ENCODE assay signal across 11 mouse cellular contexts in the genomic region with DNA sequence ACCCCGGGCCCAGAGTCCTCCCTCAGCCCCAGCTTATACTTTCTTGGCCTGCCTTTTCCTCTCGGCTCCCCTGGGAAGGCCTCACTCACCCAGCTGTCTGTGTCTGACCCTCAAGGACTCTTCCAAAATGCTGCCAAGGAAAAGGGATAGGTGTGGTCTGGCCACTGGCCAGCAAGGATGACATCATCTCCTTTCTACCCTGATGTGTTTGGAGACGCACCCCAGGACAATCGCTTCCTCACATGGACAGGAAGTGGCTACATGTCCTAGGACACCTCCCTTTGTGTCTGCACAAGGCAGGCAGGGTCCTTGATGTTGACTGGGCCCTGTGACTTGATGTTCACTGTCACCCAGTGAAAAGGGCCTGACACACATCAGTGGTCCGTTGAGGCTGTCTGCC. TPM values are rescaled to one million over a fixed set of nuclear protein-coding genes. Genes with fewer than 3 reads are reported as not detected.
DNase-seq lines count a peak whose midpoint lies in the region; ATAC-seq lines count a peak whose summit lies in the region.
"Had no signal": no experiment of that assay in that cellular context is flagged by ENCODE, and none has a peak within 500 bp of the region (broad histone marks: within the 10 kb centered on the region; RNA-seq: fewer than 3 reads in every experiment).

No protein-coding gene starts in this region.

- no peak overlapping the region for H3K4me3 ChIP-seq in heart, embryonic 11.5 days (ENCODE audit: low read depth, low read length)
- H3K4me3 ChIP-seq: limb, embryonic 12.5 days; midbrain, embryonic 12.5 days had no signal

- H3K27ac ChIP-seq in heart, embryonic 11.5 days (ENCODE audit: low read depth, low read length) = 0 out of 2 replicates have a peak overlapping the region, but pooled peaks have one; percentile 5
- H3K27ac ChIP-seq: limb, embryonic 12.5 days; midbrain, embryonic 12.5 days had no signal

- H3K4me1 ChIP-seq in heart, embryonic 11.5 days (ENCODE audit: control insufficient read depth, insufficient read depth, low read length) = peaks cover 14% of the 10 kb centered on the region; the same call in 1 of the 2 replicates

- H3K9ac ChIP-seq in heart, embryonic 11.5 days (ENCODE audit: low read depth, low read length) = 0 out of 2 replicates have a peak overlapping the region, but pooled peaks have one; percentile 16
- H3K9ac ChIP-seq: limb, embryonic 12.5 days; midbrain, embryonic 12.5 days had no signal

- 61% methylated on average over 5 of the region's 5 CpGs for WGBS in heart, embryonic 11.5 days (ENCODE audit: insufficient replicate concordance)

- no peak overlapping the region for H3K4me2 ChIP-seq in heart, embryonic 11.5 days
- H3K4me2 ChIP-seq: limb, embryonic 12.5 days; midbrain, embryonic 12.5 days had no signal

- ATAC-seq in heart, embryonic 11.5 days (replicated peaks; ENCODE audit: insufficient number of reproducible peaks, low FRiP score, low TSS enrichment) = no peak

- no peaks in the 10 kb centered on the region for H3K9me3 ChIP-seq in heart, embryonic 11.5 days (replicated peaks; ENCODE audit: control insufficient read depth, low read length)
- H3K9me3 ChIP-seq: limb, embryonic 12.5 days; midbrain, embryonic 12.5 days had no signal

- DNase-seq in 3T3-L1 (ENCODE audit: low read depth, low spot score) (peak; percentile 47), MN1 (ENCODE audit: low spot score) (peak; percentile 42)
- DNase-seq in kidney, postnatal 25 days = peak; percentile 76 to 80
- no peak for DNase-seq in natural killer cell, adult 2 months (ENCODE audit: low spot score in 2 of 2)
- DNase-seq in layer of hippocampus, adult 8-10 months (ENCODE audit: low spot score in 2 of 2) = no peak
- DNase-seq in gastrocnemius, adult 8-10 months (ENCODE audit: low spot score in 2 of 2) = no peak
- DNase-seq: spleen, adult 18-20 months; thymus, postnatal 14 days had no signal

- no peaks in the 10 kb centered on the region for H3K36me3 ChIP-seq in heart, embryonic 11.5 days (ENCODE audit: control insufficient read depth, insufficient read depth, low read length)
- H3K36me3 ChIP-seq: limb, embryonic 12.5 days; midbrain, embryonic 12.5 days had no signal

- 0 out of 2 replicates have a peak, but pooled peaks cover 2% of the 10 kb centered on the region for H3K27me3 ChIP-seq in heart, embryonic 11.5 days (ENCODE audit: control insufficient read depth, insufficient read depth, low read length)
- H3K27me3 ChIP-seq: limb, embryonic 12.5 days; midbrain, embryonic 12.5 days had no signal

RNA-seq across cellular contexts. Expression of a gene that starts 34.9 kb away (rescaled TPM):
- polyA plus RNA-seq in heart, embryonic 11.5 days (2014; fragmentation: Nextera tagmentation; extraction: Ambion mirVana) = 8.6 and 8.8 TPM in 2 replicates
- total RNA-seq in layer of hippocampus, adult 8-10 months (2022) = 1 to 10 TPM; 5.3 to 7.2 (median 5.7) TPM
- total RNA-seq in gastrocnemius, adult 8-10 months (2022) = under 1 TPM; 0.21 to 0.67 (median 0.25) TPM

RNA-seq across cellular contexts. Expression of a gene that starts 44.9 kb away (rescaled TPM):
- 125 and 135 TPM in 2 replicates for polyA plus RNA-seq in heart, embryonic 11.5 days (2014; fragmentation: Nextera tagmentation; extraction: Ambion mirVana)
- 100 to 1,000 TPM; 159 to 183 (median 167) TPM for total RNA-seq in layer of hippocampus, adult 8-10 months (2022)
- 100 to 1,000 TPM in 2 of 4 experiments, 10 to 100 TPM in 2; 97.3 to 122 (median 108) TPM for total RNA-seq in gastrocnemius, adult 8-10 months (2022)

Comparison
In these comparisons a context has a peak if more than half of its experiments do, and no peak if none do; other contexts are left out.
1. DNase-seq: peak in 3T3-L1 (single experiment), MN1 (single experiment) and kidney, postnatal 25 days (2 of 2); none in natural killer cell, adult 2 months (0 of 2), layer of hippocampus, adult 8-10 months (0 of 2) and gastrocnemius, adult 8-10 months (0 of 2).